Mouse (Mus musculus) liver, embryonic 14.5 days (tissue): ENCODE data around the gene Ly6g6c. TPM values are rescaled to one million over a fixed set of nuclear protein-coding genes. Genes with fewer than 3 reads are reported as not detected.

ENCODE experiments used
- ATAC-seq: fragments of 200-750 bp; cut with Nextera tagmentation; 2 replicates; pipeline ENCODE4 v1.8.0; 2017; ENCODE audit warnings: moderate number of reproducible peaks, mild to moderate bottlenecking, moderate library complexity; ENCODE audit not compliant: insufficient read depth
- DNase-seq, 3 experiments: peaks; one replicate each; pipeline ENCODE4 v3.0.0-alpha.2; 2012 to 2013; ENCODE audit warnings: low read depth in 3 of 3, low spot score in 3 of 3
- H3K27ac ChIP-seq: fragments of 300-500 bp; sonication (generic); 2 replicates; pipeline ENCODE4 v1.5.1; 2014; ENCODE audit warnings: moderate library complexity, mild to moderate bottlenecking, control low read depth, inconsistent platforms
- H3K27me3 ChIP-seq: fragments of 300-500 bp; sonication (generic); 2 replicates; pipeline ENCODE4 v1.6.1; 2014; ENCODE audit warnings: mild to moderate bottlenecking, low read length, moderate library complexity; ENCODE audit not compliant: control insufficient read depth, insufficient read depth
- H3K36me3 ChIP-seq: fragments of 300-500 bp; sonication (generic); replicated peaks from 2 replicates; pipeline ENCODE4 v1.6.1; 2014; ENCODE audit warnings: low read depth; ENCODE audit not compliant: control insufficient read depth, insufficient read depth
- H3K4me1 ChIP-seq, 2 experiments: fragments of 200-500 bp in 1 of 2; fragments of 300-500 bp in 1 of 2; sonication (generic) in 1 of 2; replicated peaks; 2 replicates each; pipeline ENCODE4 v1.6.1; 2012 to 2014; ENCODE audit warnings: antibody characterized with exemption in 1 of 2, inconsistent platforms in 1 of 2, low read length in 1 of 2; ENCODE audit not compliant: control insufficient read depth in 2 of 2, insufficient read depth in 2 of 2
- H3K4me2 ChIP-seq: fragments of 300-500 bp; sonication (generic); 2 replicates; pipeline ENCODE4 v1.6.1; 2014; ENCODE audit warnings: low read depth, mild to moderate bottlenecking, control low read depth, moderate library complexity
- H3K4me3 ChIP-seq, 2 experiments: fragments of 200-500 bp in 1 of 2; fragments of 300-500 bp in 1 of 2; sonication (generic) in 1 of 2; 2 replicates each; pipeline ENCODE4 v1.5.1; 2012 to 2014; ENCODE audit warnings: low read depth in 2 of 2, low read length in 2 of 2, mild to moderate bottlenecking in 2 of 2, control low read depth in 1 of 2, inconsistent platforms in 1 of 2, moderate library complexity in 1 of 2; ENCODE audit not compliant: insufficient read depth in 1 of 2
- H3K9ac ChIP-seq: fragments of 300-500 bp; sonication (generic); replicated peaks from 2 replicates; pipeline ENCODE4 v1.6.1; 2014; ENCODE audit warnings: mild to moderate bottlenecking, control low read depth, moderate library complexity
- H3K9me3 ChIP-seq: fragments of 300-500 bp; sonication (generic); 2 replicates; pipeline ENCODE4 v1.6.1; 2016; ENCODE audit warnings: low read length, mixed read lengths; ENCODE audit not compliant: control insufficient read depth
- CTCF ChIP-seq: IDR thresholded peaks from 2 replicates; pipeline ENCODE4 v1.5.1; 2016; ENCODE audit warnings: antibody characterized with exemption, low read depth, control low read depth
- EP300 ChIP-seq: IDR thresholded peaks from 2 replicates; pipeline ENCODE4 v1.6.1; 2016; ENCODE audit warnings: antibody characterized with exemption, low read depth
- WGBS: fragments of 180-500 bp; shearing (Covaris S2); extraction: QIAGEN DNeasy Blood & Tissue Kit; methylation state at CpG from one replicate; pipeline ENCODE4 v1.1.7; 2014; ENCODE audit not compliant: insufficient replicate concordance; 5-methylcytosine and 5-hydroxymethylcytosine counted together
- polyA plus RNA-seq, 2 experiments: library from polyadenylated mRNA; depleted of rRNA in 1 of 2; stranded (reverse) in 1 of 2; unstranded in 1 of 2; fragments of >200 nt; fragmentation: Nextera tagmentation in 1 of 2; extraction: Ambion mirVana in 1 of 2; gene quantifications; 2 replicates each; pipeline versions ENCODE4 v1.2.1 to v1.2.3; 2012 to 2014

Ly6g6c gene
- polyA plus RNA-seq, 2 experiments: 0.26 to 0.37 TPM

GRCm38 (mm10) chr17:35018171-35018570 is 47.0 kb upstream of the Ly6g6c start:
- no peak overlapping the region for H3K4me3 ChIP-seq
- H3K36me3 ChIP-seq: peaks cover 30% of the 10 kb centered on the region
- no peak overlapping the region for H3K9ac ChIP-seq
- TF ChIP-seq CTCF: no peak
- TF ChIP-seq EP300: no peak
- DNase-seq (no peak), ATAC-seq (no peak)
- no peaks in the 10 kb centered on the region for H3K27me3 ChIP-seq
- 53% methylated on average over 3 of the region's 3 CpGs for WGBS
- peaks cover 17 to 20% of the 10 kb centered on the region in 2 experiments for H3K4me1 ChIP-seq
- no peaks in the 10 kb centered on the region for H3K9me3 ChIP-seq
- no peak overlapping the region for H3K27ac ChIP-seq
- H3K4me2 ChIP-seq: no peak overlapping the region

DNA sequence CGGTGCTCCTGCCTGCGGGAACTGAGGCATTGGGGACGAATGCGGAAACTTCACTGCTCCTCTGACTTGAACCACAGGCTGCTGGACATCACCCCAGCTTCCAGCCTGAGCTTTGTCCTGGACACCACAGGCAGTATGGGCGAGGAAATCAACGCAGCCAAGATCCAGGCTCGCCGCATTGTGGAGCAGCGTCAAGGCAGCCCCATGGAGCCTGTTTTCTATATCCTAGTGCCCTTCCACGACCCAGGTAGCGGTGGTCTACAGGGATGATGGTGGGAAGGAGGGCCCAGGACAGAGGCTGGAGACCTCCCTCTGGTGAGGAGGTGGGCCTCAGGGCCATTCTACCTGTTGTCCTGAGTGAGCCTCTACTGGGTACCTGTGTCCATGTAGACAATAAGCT is 45.3 kb upstream of the Ly6g6c start:
- DNase-seq (no peak), ATAC-seq (no peak)
- H3K4me3 ChIP-seq: no peak overlapping the region
- WGBS: 74% methylated on average over 11 of the region's 11 CpGs
- peaks cover 13% of the 10 kb centered on the region for H3K36me3 ChIP-seq
- H3K9ac ChIP-seq: no peak overlapping the region
- H3K27me3 ChIP-seq: no peaks in the 10 kb centered on the region
- H3K9me3 ChIP-seq: no peaks in the 10 kb centered on the region
- H3K4me2 ChIP-seq: no peak overlapping the region
- no peak overlapping the region for H3K27ac ChIP-seq
- peaks cover 17 to 29% of the 10 kb centered on the region in 2 experiments for H3K4me1 ChIP-seq
- no peak for TF ChIP-seq EP300
- no peak for TF ChIP-seq CTCF

- WGBS: 82% methylated on average over 8 of the region's 8 CpGs
- ATAC-seq: no peak
- Histone ChIP-seq H3K9me3 (no peaks in the 10 kb centered on the region), H3K36me3 (peaks cover 6% of the 10 kb centered on the region), H3K27ac (no peak overlapping the region), H3K27me3 (no peaks in the 10 kb centered on the region), H3K4me1 (peaks cover 17 to 30% of the 10 kb centered on the region in 2 experiments), H3K4me3 (no peak overlapping the region), H3K9ac (no peak overlapping the region), H3K4me2 (no peak overlapping the region)
- TF ChIP-seq EP300 (no peak), CTCF (no peak)
- DNase-seq: no peak
These were observed 44.6 kb upstream of the Ly6g6c start for GRCm38 (mm10) chr17:35020551-35020950.

- Histone ChIP-seq H3K9ac (no peak overlapping the region), H3K27ac (peak overlapping the region; percentile 23), H3K9me3 (no peaks in the 10 kb centered on the region), H3K4me3 (peak overlapping the region in 1 of 2 experiments; percentile 16; a peak in 2 of 4 replicates), H3K4me1 (peaks cover 17 to 30% of the 10 kb centered on the region in 2 experiments), H3K4me2 (peak overlapping the region; percentile 55), H3K36me3 (no peaks in the 10 kb centered on the region; the same call in 1 of the 2 replicates), H3K27me3 (no peaks in the 10 kb centered on the region)
- WGBS: 5% methylated on average over 17 of the region's 17 CpGs
- peak; percentile 54 to 71 (median 60) for DNase-seq
- peak; percentile 21; the same call in 1 of the 2 replicates for ATAC-seq
- TF ChIP-seq EP300 (no peak), CTCF (peak; percentile 100)
These were observed 43.9 kb upstream of the Ly6g6c start for GRCm38 (mm10) chr17:35021163-35021808.

GRCm38 (mm10) chr17:35021842-35022477 is 43.2 kb upstream of the Ly6g6c start:
- H3K27ac ChIP-seq: peak overlapping the region; percentile 23
- WGBS: 5% methylated on average over 6 of the region's 6 CpGs
- no peaks in the 10 kb centered on the region for H3K9me3 ChIP-seq
- H3K4me2 ChIP-seq: peak overlapping the region; percentile 55
- ATAC-seq (peak; percentile 90), DNase-seq (peak; percentile 64 to 78 (median 72))
- TF ChIP-seq CTCF (no peak; the same call in 1 of the 2 replicates), EP300 (peak; percentile 89)
- no peaks in the 10 kb centered on the region for H3K36me3 ChIP-seq
- no peak overlapping the region; a peak in 1 of 4 replicates for H3K4me3 ChIP-seq
- H3K9ac ChIP-seq: no peak overlapping the region
- no peaks in the 10 kb centered on the region for H3K27me3 ChIP-seq
- H3K4me1 ChIP-seq: peaks cover 17 to 30% of the 10 kb centered on the region in 2 experiments
